Mouse (Mus musculus) embryonic facial prominence, embryonic 12.5 days (tissue): ENCODE data around the gene Batf2. TPM values are rescaled to one million over a fixed set of nuclear protein-coding genes. Genes with fewer than 3 reads are reported as not detected.
"Not testable (repeated sequence)": the region's sequence is repeated elsewhere in the genome, so short reads cannot be mapped to it uniquely, and the experiment has no call there.

Experiments
- ATAC-seq: fragments of 200-750 bp; cut with Nextera tagmentation; 2 replicates; pipeline ENCODE4 v1.8.0; 2017; ENCODE audit not compliant: insufficient number of reproducible peaks, insufficient read depth, low FRiP score, low TSS enrichment
- H3K27ac ChIP-seq: fragments of 300-500 bp; sonication (generic); 2 replicates; pipeline ENCODE4 v1.5.1; 2016; ENCODE audit warnings: mild to moderate bottlenecking
- H3K27me3 ChIP-seq: fragments of 300-500 bp; sonication (generic); 2 replicates; pipeline ENCODE4 v1.6.1; 2016; ENCODE audit warnings: mild to moderate bottlenecking, moderate library complexity
- H3K36me3 ChIP-seq: fragments of 300-500 bp; sonication (generic); 2 replicates; pipeline ENCODE4 v1.6.1; 2016; ENCODE audit warnings: mild to moderate bottlenecking
- H3K4me1 ChIP-seq: fragments of 300-500 bp; sonication (generic); 2 replicates; pipeline ENCODE4 v1.6.1; 2016
- H3K4me2 ChIP-seq: fragments of 300-500 bp; sonication (generic); replicated peaks from 2 replicates; pipeline ENCODE4 v1.6.1; 2016; ENCODE audit warnings: mild to moderate bottlenecking, moderate library complexity
- H3K4me3 ChIP-seq: fragments of 300-500 bp; sonication (generic); 2 replicates; pipeline ENCODE4 v1.5.1; 2016; ENCODE audit warnings: mild to moderate bottlenecking
- H3K9ac ChIP-seq: fragments of 300-500 bp; sonication (generic); 2 replicates; pipeline ENCODE4 v1.6.1; 2016; ENCODE audit warnings: mild to moderate bottlenecking, moderate library complexity
- H3K9me3 ChIP-seq: fragments of 300-500 bp; sonication (generic); 2 replicates; pipeline ENCODE4 v1.6.1; 2016; ENCODE audit warnings: mild to moderate bottlenecking, moderate library complexity
- WGBS: fragments of 180-500 bp; shearing (Covaris S2); methylation state at CpG from one replicate; pipeline ENCODE4 v1.1.7; 2016; 5-methylcytosine and 5-hydroxymethylcytosine counted together
- polyA plus RNA-seq: library from polyadenylated mRNA; unstranded; fragments of >200 nt; fragmentation: Nextera tagmentation; extraction: Ambion mirVana; gene quantifications from 2 replicates; pipeline ENCODE4 v1.2.1, GENCODE M21; 2016

Gene Batf2
- polyA plus RNA-seq, 1 experiment from 2014 or later = not detected

DNA sequence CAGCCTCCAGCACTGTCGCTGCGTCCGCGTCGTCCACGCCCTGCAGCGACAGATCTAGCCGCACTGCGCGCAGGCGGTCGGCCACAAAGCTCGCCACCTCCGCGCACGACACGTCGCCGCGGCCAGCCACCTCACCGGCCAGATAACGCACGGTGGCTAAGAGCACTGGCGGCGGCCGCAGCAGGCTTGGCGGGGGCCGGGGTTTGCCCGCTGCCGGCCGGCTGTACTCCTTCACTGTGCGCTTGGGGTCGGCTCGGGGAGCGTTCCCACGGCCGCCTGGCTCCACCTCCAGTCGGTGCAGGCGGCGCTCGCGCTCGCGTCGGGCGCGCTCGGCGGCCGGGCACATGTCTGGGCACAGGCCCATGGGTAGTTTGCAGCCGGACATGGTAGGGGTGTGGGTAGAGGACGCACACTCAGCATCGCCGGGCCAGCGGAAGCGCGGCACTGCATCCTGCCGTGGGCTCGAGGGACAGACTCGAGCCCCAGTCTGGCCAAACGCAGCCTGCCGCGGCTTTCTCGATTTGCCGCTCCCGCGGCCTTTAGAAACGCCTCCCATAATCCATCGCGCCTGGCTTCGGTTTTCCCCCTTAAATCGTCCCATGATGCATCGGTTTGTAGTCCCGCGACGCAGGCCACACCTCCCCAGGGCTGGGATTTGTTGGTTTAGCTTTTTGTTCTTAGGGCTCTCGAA, 22.7 kb upstream of the Batf2 start, which contains the start of gene Sac3d1:
TSS of gene Sac3d1 (minus strand) at position 665 of the 691 bp plus-strand sequence.
- Histone ChIP-seq H3K27me3 (no peaks in the 10 kb centered on the region), H3K4me1 (peaks cover 15% of the 10 kb centered on the region), H3K9ac (peak within 1 kb of the TSS; percentile 89), H3K27ac (peak within 1 kb of the TSS; percentile 97), H3K9me3 (no peaks in the 10 kb centered on the region), H3K4me2 (peak within 1 kb of the TSS; percentile 90), H3K36me3 (peaks cover 35% of the 10 kb centered on the region), H3K4me3 (peak within 1 kb of the TSS; percentile 86)
- peak; percentile 85 for ATAC-seq
- under 1% methylated on average over 77 of the region's 77 CpGs for WGBS

DNA sequence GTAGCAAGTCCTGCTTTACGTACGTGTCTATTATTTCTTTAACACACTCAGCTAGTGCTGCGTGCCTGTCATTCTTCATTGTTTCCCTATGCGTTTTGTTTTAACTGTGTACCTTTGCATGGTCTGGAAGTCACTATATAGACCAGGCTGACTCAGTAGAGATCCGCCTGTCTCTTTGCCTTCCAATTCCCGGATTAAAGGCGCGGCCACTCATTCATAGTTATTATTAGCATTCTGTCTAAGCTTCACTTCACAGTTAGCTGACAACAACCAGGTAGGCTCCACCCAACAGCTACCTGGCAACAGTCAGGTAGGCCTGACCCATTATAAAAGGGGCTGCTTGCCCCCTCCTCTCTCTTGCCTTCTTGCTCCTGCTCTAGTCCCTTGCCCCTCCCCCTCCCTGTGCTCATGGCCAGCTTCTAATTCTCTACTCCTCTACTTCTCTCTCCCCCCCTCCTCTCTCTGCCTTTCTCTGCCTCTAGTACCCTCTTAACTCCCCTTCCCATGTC, 22.1 kb upstream of the Batf2 start:
- peak overlapping the region; percentile 89 for H3K9ac ChIP-seq
- peak overlapping the region; percentile 90 for H3K4me2 ChIP-seq
- no peak; the same call in 1 of the 2 replicates for ATAC-seq
- peaks cover 15% of the 10 kb centered on the region for H3K4me1 ChIP-seq
- H3K27me3 ChIP-seq = no peaks in the 10 kb centered on the region
- peak overlapping the region; percentile 86 for H3K4me3 ChIP-seq
- WGBS = under 1% methylated on average over 8 of the region's 8 CpGs
- peak overlapping the region; percentile 97 for H3K27ac ChIP-seq
- peaks cover 33% of the 10 kb centered on the region for H3K36me3 ChIP-seq
- H3K9me3 ChIP-seq = no peaks in the 10 kb centered on the region

DNA sequence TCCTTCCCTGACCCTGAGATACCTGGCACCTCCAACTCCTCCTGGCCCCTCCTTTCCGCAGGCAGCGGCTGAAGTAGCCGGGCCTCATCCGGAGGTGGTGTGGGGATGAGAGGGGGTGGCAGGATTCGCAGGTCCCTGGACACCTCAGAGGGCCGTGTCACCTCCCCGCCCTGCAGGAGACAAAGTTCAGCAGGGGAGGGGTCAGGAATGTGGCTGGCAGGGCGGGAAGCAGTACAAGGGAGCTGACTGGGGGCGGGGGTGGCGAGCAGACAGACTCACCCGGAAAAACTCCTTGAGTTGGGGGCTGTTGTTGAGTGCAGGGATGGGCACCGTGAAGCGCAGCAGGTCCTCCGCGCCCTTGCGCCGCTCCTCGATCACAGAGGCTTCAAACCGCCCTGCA, 19.0 kb upstream of the Batf2 start:
- Histone ChIP-seq H3K27me3 (no peaks in the 10 kb centered on the region), H3K4me1 (peaks cover 11% of the 10 kb centered on the region), H3K36me3 (0 out of 2 replicates have a peak, but pooled peaks cover 6% of the 10 kb centered on the region), H3K4me3 (no peak overlapping the region), H3K9me3 (no peaks in the 10 kb centered on the region), H3K9ac (no peak overlapping the region), H3K4me2 (no peak overlapping the region), H3K27ac (no peak overlapping the region)
- no peak for ATAC-seq
- WGBS = 35% methylated on average over 19 of the region's 19 CpGs

DNA sequence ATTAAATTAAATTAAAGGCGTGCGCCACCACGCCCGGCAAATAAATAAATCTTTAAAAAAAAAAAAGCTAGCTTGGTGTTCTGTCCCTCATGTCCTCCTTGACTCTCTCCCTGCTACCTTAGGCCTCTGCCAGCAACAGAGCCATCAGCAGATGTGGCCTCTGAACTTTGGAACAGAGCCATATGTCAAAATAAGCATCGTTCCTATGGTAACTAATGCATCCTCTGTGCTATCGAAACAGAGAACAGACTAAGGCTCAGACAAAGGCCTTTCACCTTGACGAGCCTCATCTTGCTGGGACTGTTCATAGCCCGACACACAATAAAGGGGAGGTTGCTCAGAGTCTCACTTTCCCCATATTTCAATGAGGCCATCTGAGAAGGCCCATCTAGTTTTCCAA, 17.5 kb upstream of the Batf2 start:
- Histone ChIP-seq H3K4me3 (no peak overlapping the region), H3K9ac (no peak overlapping the region), H3K27me3 (no peaks in the 10 kb centered on the region), H3K4me2 (no peak overlapping the region), H3K4me1 (peaks cover 5% of the 10 kb centered on the region; the same call in 1 of the 2 replicates), H3K36me3 (0 out of 2 replicates have a peak, but pooled peaks cover 6% of the 10 kb centered on the region), H3K9me3 (no peaks in the 10 kb centered on the region), H3K27ac (peak overlapping the region; percentile 12; the same call in 1 of the 2 replicates)
- ATAC-seq = no peak
- WGBS = 42% methylated on average over 8 of the region's 8 CpGs

GRCm38 (mm10) chr19:6124898-6125297, 15.9 kb upstream of the Batf2 start:
- ATAC-seq = no peak
- no peak overlapping the region for H3K27ac ChIP-seq
- WGBS = 82% methylated on average over 2 of the region's 2 CpGs
- no peaks in the 10 kb centered on the region for H3K9me3 ChIP-seq
- H3K4me3 ChIP-seq = no peak overlapping the region
- H3K27me3 ChIP-seq = no peaks in the 10 kb centered on the region
- no peak overlapping the region for H3K4me2 ChIP-seq
- H3K9ac ChIP-seq = no peak overlapping the region
- 0 out of 2 replicates have a peak, but pooled peaks cover 6% of the 10 kb centered on the region for H3K36me3 ChIP-seq
- no peaks in the 10 kb centered on the region for H3K4me1 ChIP-seq

DNA sequence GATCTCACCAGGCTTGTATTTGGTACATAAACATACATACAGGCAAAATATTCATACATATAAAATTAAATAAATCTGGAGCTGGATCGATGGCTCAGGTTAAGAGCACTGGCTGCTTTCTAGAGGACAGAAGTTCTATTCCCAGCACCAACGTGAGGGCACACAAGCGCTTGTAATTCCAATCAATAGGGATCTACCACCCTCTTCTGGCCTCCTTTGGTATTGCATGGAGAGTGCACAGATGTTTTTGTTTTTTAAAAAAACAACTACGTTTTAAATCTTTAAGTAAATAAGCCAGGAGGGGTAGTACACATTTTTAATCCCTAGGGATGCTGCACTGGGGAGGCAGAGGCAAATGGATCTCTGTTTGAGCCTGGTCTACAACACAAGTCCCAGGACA, 14.5 kb upstream of the Batf2 start:
- Histone ChIP-seq H3K4me3 (no peak overlapping the region), H3K9me3 (no peaks in the 10 kb centered on the region), H3K36me3 (0 out of 2 replicates have a peak, but pooled peaks cover under 1% of the 10 kb centered on the region), H3K27ac (no peak overlapping the region), H3K4me1 (no peaks in the 10 kb centered on the region), H3K27me3 (no peaks in the 10 kb centered on the region), H3K4me2 (no peak overlapping the region), H3K9ac (no peak overlapping the region)
- WGBS = 21% methylated on average over 4 of the region's 4 CpGs
- ATAC-seq = no peak

DNA sequence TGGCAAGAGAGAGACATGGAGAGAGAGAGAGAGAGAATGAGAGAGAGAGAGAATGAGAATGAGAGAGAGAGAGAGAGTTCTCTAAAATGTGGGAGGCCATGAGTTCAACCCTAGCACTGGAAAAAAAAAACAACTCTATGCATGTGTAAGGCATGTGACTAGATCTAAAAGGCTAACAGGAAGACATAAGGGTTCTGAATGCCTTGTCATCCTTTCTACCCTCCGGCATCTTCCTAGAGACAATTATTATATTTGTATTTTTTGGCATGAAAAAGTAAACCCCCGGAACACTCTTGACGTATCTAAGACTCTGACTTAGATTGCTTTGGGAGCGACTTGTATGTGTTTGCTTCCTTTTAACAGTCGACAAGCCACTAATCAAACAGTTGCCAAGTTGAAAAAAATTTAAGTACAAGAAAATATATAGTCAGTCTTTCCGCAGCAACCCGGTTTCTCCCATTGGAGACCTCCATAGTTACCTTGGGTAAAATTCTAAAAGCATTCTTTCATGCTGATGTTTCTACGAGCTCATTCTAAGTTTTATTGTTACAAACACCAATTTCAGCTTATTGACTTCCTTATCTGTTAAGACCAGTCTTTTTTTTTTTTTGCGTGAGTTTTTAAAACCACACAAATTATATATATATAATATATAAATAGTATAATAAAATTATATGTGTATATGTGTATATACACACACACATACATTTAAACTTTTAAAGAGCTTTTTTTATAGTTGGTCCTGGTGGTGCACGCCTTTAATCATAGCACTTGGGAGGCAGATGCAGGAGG, 13.8 kb upstream of the Batf2 start:
- H3K9ac ChIP-seq = no peak overlapping the region
- H3K36me3 ChIP-seq = no peaks in the 10 kb centered on the region
- peak overlapping the region; percentile 52 for H3K4me3 ChIP-seq
- H3K4me2 ChIP-seq = peak overlapping the region; percentile 59
- H3K4me1 ChIP-seq = no peaks in the 10 kb centered on the region
- H3K27ac ChIP-seq = 0 out of 2 replicates have a peak overlapping the region, but pooled peaks have one; percentile 87
- WGBS = 76% methylated on average over 10 of the region's 10 CpGs
- no peak for ATAC-seq
- H3K9me3 ChIP-seq = no peaks in the 10 kb centered on the region
- H3K27me3 ChIP-seq = no peaks in the 10 kb centered on the region

DNA sequence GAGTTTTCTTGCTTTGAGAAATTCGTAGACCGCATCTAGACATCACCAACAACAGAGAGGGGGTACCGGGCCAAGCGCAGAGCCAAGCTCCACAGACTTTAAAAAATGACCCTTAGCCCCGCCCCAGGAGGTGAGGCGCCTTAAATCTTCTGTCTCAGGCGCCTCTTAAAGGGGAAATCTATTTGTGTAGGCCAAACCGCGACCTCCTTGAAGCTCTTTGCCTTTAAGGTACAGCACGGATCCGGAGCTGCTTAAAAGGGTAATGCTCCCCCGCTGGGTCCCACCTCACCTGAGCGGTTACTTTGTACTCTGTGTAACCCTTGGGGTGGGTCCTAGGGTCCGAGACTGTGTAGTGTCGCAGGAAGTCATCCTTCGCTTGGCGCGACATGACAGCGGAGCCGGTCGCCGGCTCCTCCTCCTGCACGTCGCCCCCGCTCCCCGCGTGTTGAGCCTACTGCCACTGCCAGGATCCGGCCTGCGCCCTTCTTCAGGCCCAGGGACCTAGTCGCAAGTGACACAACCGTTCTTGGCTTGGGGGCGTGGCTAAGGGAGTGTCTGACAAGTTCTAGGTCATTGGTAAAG, 12.9 kb upstream of the Batf2 start, which contains the start of gene Snx15:
TSS of gene Snx15 (minus strand) at position 545 of the 582 bp plus-strand sequence.
- ATAC-seq = peak; percentile 84
- Histone ChIP-seq H3K9ac (peak within 1 kb of the TSS; percentile 44; the same call in 1 of the 2 replicates), H3K4me3 (peak within 1 kb of the TSS; percentile 52), H3K27ac (peak within 1 kb of the TSS; percentile 87), H3K27me3 (no peaks in the 10 kb centered on the region), H3K36me3 (no peaks in the 10 kb centered on the region), H3K4me1 (no peaks in the 10 kb centered on the region), H3K4me2 (peak within 1 kb of the TSS; percentile 59), H3K9me3 (no peaks in the 10 kb centered on the region)
- under 1% methylated on average over 32 of the region's 32 CpGs for WGBS

DNA sequence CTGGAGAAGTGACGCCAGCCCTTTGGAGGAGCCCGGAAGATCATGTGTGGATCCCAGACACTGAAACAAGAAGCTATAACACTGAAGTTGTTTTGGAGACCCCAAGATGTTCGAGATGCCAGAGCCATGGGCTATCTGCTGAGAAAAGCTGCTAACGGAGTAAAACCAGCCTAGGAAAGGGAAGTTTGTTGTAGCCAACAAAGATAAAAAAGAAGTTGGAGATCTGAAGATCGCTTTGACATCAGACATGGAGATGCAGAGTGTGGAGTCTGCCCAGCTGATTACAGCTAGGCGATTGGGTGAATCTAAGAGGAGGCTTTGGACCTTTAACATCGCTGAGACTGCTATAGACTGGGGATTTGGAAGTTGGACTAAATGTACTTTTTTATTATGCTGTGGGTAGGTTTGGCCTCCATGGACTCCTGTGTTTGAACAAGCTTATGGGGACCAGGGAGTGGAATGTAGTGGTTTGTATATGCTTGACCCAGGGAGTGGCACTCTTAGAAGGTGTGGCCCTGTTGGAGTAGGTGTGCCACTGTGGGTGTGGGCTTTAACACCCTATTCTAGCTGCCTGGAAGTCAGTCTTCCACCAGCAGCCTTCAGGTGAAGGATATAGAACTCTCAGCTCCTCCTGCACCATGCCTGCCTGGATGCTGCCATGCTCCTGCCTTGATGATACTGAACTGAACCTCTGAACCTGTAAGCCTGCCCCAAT, 10.2 kb upstream of the Batf2 start:
- H3K4me2 ChIP-seq, H3K27me3 ChIP-seq, H3K27ac ChIP-seq, ATAC-seq, H3K9me3 ChIP-seq, H3K4me3 ChIP-seq, H3K4me1 ChIP-seq, H3K9ac ChIP-seq: not testable (repeated sequence)
- 75% methylated on average over 7 of the region's 7 CpGs for WGBS
- peaks cover 16% of the 10 kb centered on the region for H3K36me3 ChIP-seq

GRCm38 (mm10) chr19:6132171-6132827, 8.5 kb upstream of the Batf2 start:
- Histone ChIP-seq H3K9me3 (no peaks in the 10 kb centered on the region), H3K4me1 (no peaks in the 10 kb centered on the region), H3K4me2 (no peak overlapping the region), H3K27me3 (no peaks in the 10 kb centered on the region), H3K36me3 (peaks cover 32% of the 10 kb centered on the region), H3K4me3 (no peak overlapping the region), H3K27ac (no peak overlapping the region), H3K9ac (no peak overlapping the region)
- ATAC-seq = no peak
- 82% methylated on average over 7 of the region's 7 CpGs for WGBS
